Mouse (Mus musculus): ENCODE results near the gene Cnfn. TPM values are rescaled to one million over a fixed set of nuclear protein-coding genes. Genes with fewer than 3 reads are reported as not detected.

The Cnfn gene
- total RNA-seq, 1 experiment from 2014 or later, result not detected

GRCm38 (mm10) chr7:25390986-25391385, 21.5 kb upstream of the Cnfn start:
- no peak for ATAC-seq (replicated peaks; ENCODE audit: low read depth, poor library complexity, severe bottlenecking)

- peak; percentile 87 for ATAC-seq (replicated peaks; ENCODE audit: low read depth, poor library complexity, severe bottlenecking)
Measured at GRCm38 (mm10) chr7:25390054-25390770, 20.7 kb upstream of the Cnfn start.

- ATAC-seq (replicated peaks; ENCODE audit: low read depth, poor library complexity, severe bottlenecking), result no peak
Measured at GRCm38 (mm10) chr7:25388916-25389315, 19.4 kb upstream of the Cnfn start.

GRCm38 (mm10) chr7:25387811-25388440, 18.4 kb upstream of the Cnfn start:
- no peak for ATAC-seq (replicated peaks; ENCODE audit: low read depth, poor library complexity, severe bottlenecking)

GRCm38 (mm10) chr7:25385850-25386555, 16.5 kb upstream of the Cnfn start:
- peak; percentile 45 for ATAC-seq (replicated peaks; ENCODE audit: low read depth, poor library complexity, severe bottlenecking)

- ATAC-seq (replicated peaks; ENCODE audit: low read depth, poor library complexity, severe bottlenecking), result no peak
Measured at GRCm38 (mm10) chr7:25385259-25385658, 15.7 kb upstream of the Cnfn start.

- peak; percentile 62 for ATAC-seq (replicated peaks; ENCODE audit: low read depth, poor library complexity, severe bottlenecking)
Measured at GRCm38 (mm10) chr7:25384818-25385217, 15.3 kb upstream of the Cnfn start.

- ATAC-seq (replicated peaks; ENCODE audit: low read depth, poor library complexity, severe bottlenecking), result no peak
Measured at GRCm38 (mm10) chr7:25384318-25384717, 14.8 kb upstream of the Cnfn start.

GRCm38 (mm10) chr7:25383891-25384290, 14.4 kb upstream of the Cnfn start:
- ATAC-seq (replicated peaks; ENCODE audit: low read depth, poor library complexity, severe bottlenecking), result no peak

- ATAC-seq (replicated peaks; ENCODE audit: low read depth, poor library complexity, severe bottlenecking), result no peak
Measured at GRCm38 (mm10) chr7:25383385-25383784, 13.9 kb upstream of the Cnfn start.

- no peak for ATAC-seq (replicated peaks; ENCODE audit: low read depth, poor library complexity, severe bottlenecking)
Measured at GRCm38 (mm10) chr7:25382541-25382940, 13.0 kb upstream of the Cnfn start.

GRCm38 (mm10) chr7:25381284-25381680, 11.8 kb upstream of the Cnfn start:
- ATAC-seq (replicated peaks; ENCODE audit: low read depth, poor library complexity, severe bottlenecking), result no peak

GRCm38 (mm10) chr7:25380392-25381283, 11.1 kb upstream of the Cnfn start:
- ATAC-seq (replicated peaks; ENCODE audit: low read depth, poor library complexity, severe bottlenecking), result no peak

- peak; percentile 76 for ATAC-seq (replicated peaks; ENCODE audit: low read depth, poor library complexity, severe bottlenecking)
Measured at GRCm38 (mm10) chr7:25379551-25380351, 10.2 kb upstream of the Cnfn start.

- ATAC-seq (replicated peaks; ENCODE audit: low read depth, poor library complexity, severe bottlenecking), result no peak
Measured at GRCm38 (mm10) chr7:25378181-25379100, 8.9 kb upstream of the Cnfn start.

GRCm38 (mm10) chr7:25377100-25377700, 7.7 kb upstream of the Cnfn start:
- no peak for ATAC-seq (replicated peaks; ENCODE audit: low read depth, poor library complexity, severe bottlenecking)

- ATAC-seq (replicated peaks; ENCODE audit: low read depth, poor library complexity, severe bottlenecking), result peak; percentile 54
Measured at GRCm38 (mm10) chr7:25376556-25376955, 7.0 kb upstream of the Cnfn start.

- no peak for ATAC-seq (replicated peaks; ENCODE audit: low read depth, poor library complexity, severe bottlenecking)
Measured at GRCm38 (mm10) chr7:25372441-25372840, 2.9 kb upstream of the Cnfn start.

Data from common myeloid progenitor, adult 5-6 weeks (primary cell).